Mouse (Mus musculus) bone marrow macrophage, adult 2 months (primary cell): ENCODE results near the gene Fbxw4. TPM values are rescaled to one million over a fixed set of nuclear protein-coding genes. Genes with fewer than 3 reads are reported as not detected.

Source experiments
- H3K27ac ChIP-seq: 2 replicates; pipeline ENCODE4 v1.5.1; 2012; ENCODE audit warnings: low read depth, low read length; ENCODE audit not compliant: insufficient read depth
- H3K4me1 ChIP-seq: 2 replicates; pipeline ENCODE4 v1.6.1; 2012; ENCODE audit warnings: low read length; ENCODE audit not compliant: control insufficient read depth, insufficient read depth
- H3K4me3 ChIP-seq: 2 replicates; pipeline ENCODE4 v1.5.1; 2012; ENCODE audit warnings: mild to moderate bottlenecking, low read length, moderate library complexity; ENCODE audit not compliant: insufficient read depth
- CTCF ChIP-seq: IDR thresholded peaks from 2 replicates; pipeline ENCODE4 v1.5.1; 2012; ENCODE audit warnings: low read depth, mild to moderate bottlenecking, low read length, moderate library complexity
- POLR2A ChIP-seq: IDR thresholded peaks from 2 replicates; pipeline ENCODE4 v1.6.1; 2012; ENCODE audit warnings: mild to moderate bottlenecking, low read depth, low read length, borderline replicate concordance
- polyA plus RNA-seq: library from polyadenylated mRNA; stranded (reverse); fragments of >200 nt; gene quantifications from 2 replicates; pipeline ENCODE4 v1.2.4, GENCODE M21; 2012; ENCODE audit not compliant: missing spikeins, insufficient read depth, insufficient read length

Fbxw4 gene
- polyA plus RNA-seq, 1 experiment, result 50.3 TPM

GRCm38 (mm10) chr19:45595481-45595880 is 64.6 kb downstream of the Fbxw4 start:
- TF ChIP-seq POLR2A (no peak), CTCF (no peak)

DNA sequence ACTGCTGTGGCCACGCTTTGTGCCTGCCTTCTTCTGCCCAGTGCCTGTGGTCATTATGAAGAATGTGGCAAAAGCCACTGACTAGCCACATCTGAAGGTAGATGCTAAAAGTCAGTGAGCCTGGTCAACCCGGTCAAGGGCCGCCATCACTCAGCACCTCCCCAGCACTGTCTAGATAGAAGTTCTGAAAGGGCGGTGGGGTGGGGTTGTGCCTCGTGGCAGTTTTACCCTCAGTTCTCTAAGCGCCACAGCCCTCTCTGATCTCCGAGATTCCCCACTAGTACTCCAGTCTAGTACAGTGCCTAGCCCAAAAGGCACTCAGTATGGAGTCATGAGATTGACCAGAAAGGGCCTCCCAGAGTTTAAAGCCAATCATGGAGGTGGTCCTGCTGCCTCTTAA is 66.0 kb downstream of the Fbxw4 start:
- Histone ChIP-seq H3K27ac (no peak overlapping the region), H3K4me1 (peaks cover 26% of the 10 kb centered on the region), H3K4me3 (no peak overlapping the region)
- TF ChIP-seq CTCF (no peak), POLR2A (no peak)

More at GRCm38 (mm10) chr19:45595481-45595880, 64.6 kb downstream of the Fbxw4 start:
- H3K27ac ChIP-seq, result no peak overlapping the region
- no peak overlapping the region for H3K4me3 ChIP-seq
- peaks cover 18% of the 10 kb centered on the region for H3K4me1 ChIP-seq

GRCm38 (mm10) chr19:45592916-45593315 is 67.2 kb downstream of the Fbxw4 start:
- Histone ChIP-seq H3K4me3 (no peak overlapping the region), H3K4me1 (peaks cover 30% of the 10 kb centered on the region), H3K27ac (no peak overlapping the region)
- TF ChIP-seq POLR2A (no peak), CTCF (no peak)

GRCm38 (mm10) chr19:45591704-45592103 is 68.4 kb downstream of the Fbxw4 start:
- TF ChIP-seq POLR2A (no peak), CTCF (no peak)
- Histone ChIP-seq H3K27ac (peak overlapping the region; percentile 98), H3K4me3 (peak overlapping the region; percentile 65), H3K4me1 (peaks cover 41% of the 10 kb centered on the region)

DNA sequence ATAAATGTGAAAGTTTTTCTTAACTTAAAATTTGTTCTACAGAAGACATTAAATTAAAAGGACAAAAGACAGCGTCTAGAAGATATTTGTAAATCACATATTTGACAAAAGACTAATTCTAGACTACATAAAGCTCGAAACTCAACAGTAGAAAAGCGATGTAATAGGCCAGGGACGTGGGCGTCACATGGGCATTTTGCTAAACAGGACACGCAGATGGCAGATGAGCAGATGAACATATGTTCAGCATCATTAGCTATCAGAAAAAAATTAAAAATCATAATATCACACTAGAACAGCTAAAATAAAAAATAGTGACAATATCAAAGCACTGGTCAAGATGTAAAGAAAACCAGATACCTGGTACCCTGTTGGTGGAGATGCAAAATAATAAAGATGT is 70.4 kb downstream of the Fbxw4 start:
- H3K27ac ChIP-seq, result no peak overlapping the region
- peaks cover 55% of the 10 kb centered on the region for H3K4me1 ChIP-seq
- H3K4me3 ChIP-seq, result no peak overlapping the region
- TF ChIP-seq CTCF (no peak), POLR2A (no peak)

- no peak for TF ChIP-seq CTCF
- no peak for TF ChIP-seq POLR2A
- H3K4me1 ChIP-seq, result peaks cover 59% of the 10 kb centered on the region
- no peak overlapping the region for H3K4me3 ChIP-seq
- H3K27ac ChIP-seq, result no peak overlapping the region
Measured at GRCm38 (mm10) chr19:45587509-45588292, 72.4 kb downstream of the Fbxw4 start.

- TF ChIP-seq CTCF, result no peak
- TF ChIP-seq POLR2A, result no peak
- Histone ChIP-seq H3K4me1 (peaks cover 52% of the 10 kb centered on the region), H3K4me3 (no peak overlapping the region), H3K27ac (no peak overlapping the region)
Measured at GRCm38 (mm10) chr19:45586850-45587249, 73.3 kb downstream of the Fbxw4 start.

- Histone ChIP-seq H3K4me3 (peak overlapping the region; percentile 1; the same call in 1 of the 2 replicates), H3K27ac (peak overlapping the region; percentile 21), H3K4me1 (peaks cover 53% of the 10 kb centered on the region)
- no peak for TF ChIP-seq CTCF
Measured at GRCm38 (mm10) chr19:45584856-45585620, 75.1 kb downstream of the Fbxw4 start.

DNA sequence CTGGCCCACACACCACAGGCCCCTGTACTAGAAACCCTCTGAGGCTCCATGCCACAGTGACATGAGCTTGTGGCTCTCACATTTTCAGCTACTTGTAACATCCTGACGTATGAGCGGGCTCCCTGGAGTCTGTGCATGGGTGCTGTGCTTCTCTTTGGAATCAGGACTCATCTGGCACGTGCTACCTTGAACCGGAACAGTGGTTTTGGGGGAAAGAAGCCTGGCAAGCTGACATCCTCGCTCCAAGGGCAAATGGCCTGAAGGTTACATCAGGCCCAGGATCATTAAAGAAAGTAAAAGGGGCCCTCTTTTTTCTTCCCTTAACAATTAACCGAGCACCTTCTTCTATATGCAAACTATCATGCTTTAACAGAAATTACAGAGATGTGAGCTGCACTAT is 77.0 kb downstream of the Fbxw4 start:
- Histone ChIP-seq H3K4me3 (no peak overlapping the region), H3K4me1 (peaks cover 45% of the 10 kb centered on the region), H3K27ac (no peak overlapping the region)
- TF ChIP-seq POLR2A, result no peak
- TF ChIP-seq CTCF, result no peak

- Histone ChIP-seq H3K27ac (no peak overlapping the region), H3K4me3 (no peak overlapping the region)
- TF ChIP-seq POLR2A (no peak), CTCF (no peak)
Measured at GRCm38 (mm10) chr19:45582161-45582560, 78.0 kb downstream of the Fbxw4 start.

More at GRCm38 (mm10) chr19:45582161-45582560, 78.0 kb downstream of the Fbxw4 start:
- peaks cover 36% of the 10 kb centered on the region for H3K4me1 ChIP-seq
